Comparison of ENCODE assay signal across 15 mouse cellular contexts in the genomic region with DNA sequence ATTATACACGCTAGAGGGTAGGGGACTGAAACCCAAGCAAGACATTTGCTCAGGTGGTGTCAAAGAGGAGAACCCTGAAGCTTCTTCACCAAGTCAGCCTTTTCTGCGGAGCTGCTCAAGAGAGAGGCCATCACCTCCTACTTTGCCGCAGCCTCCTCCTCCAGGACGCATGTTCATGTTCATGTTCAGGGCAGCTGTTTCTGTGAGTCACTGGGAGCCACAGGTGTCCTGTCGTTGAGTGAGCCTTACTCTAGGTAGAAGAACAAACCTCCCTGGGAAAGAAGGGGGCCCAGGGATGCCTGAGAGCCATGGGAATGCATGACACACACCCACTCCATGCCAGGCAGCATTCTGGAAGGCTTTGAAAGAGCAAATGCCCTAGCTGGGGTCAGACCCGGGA.
"Had no signal": no experiment of that assay in that cellular context is flagged by ENCODE, and none has a peak within 500 bp of the region (broad histone marks: within the 10 kb centered on the region; RNA-seq: fewer than 3 reads in every experiment).

No protein-coding gene starts in this region.

- H3K4me2 ChIP-seq: liver, embryonic 11.5 days; liver, embryonic 13.5 days; liver, embryonic 15.5 days; lung, embryonic 15.5 days; midbrain, embryonic 12.5 days; neural tube, embryonic 12.5 days; stomach, embryonic 15.5 days had no signal

- H3K4me1 ChIP-seq: neural tube, embryonic 12.5 days had no signal

- DNase-seq: liver, embryonic 13.5 days; liver, postnatal 0 days; lung, adult 2 months; lung, postnatal 10 days; lung, postnatal 4 days; midbrain, embryonic 14.5 days; right cerebral cortex, postnatal 14 days had no signal

- H3K27me3 ChIP-seq: liver, embryonic 13.5 days; liver, embryonic 15.5 days; lung, embryonic 15.5 days; midbrain, embryonic 12.5 days; neural tube, embryonic 12.5 days; stomach, embryonic 15.5 days had no signal

- H3K36me3 ChIP-seq: liver, embryonic 13.5 days; liver, embryonic 15.5 days; lung, embryonic 15.5 days; midbrain, embryonic 10.5 days; midbrain, embryonic 12.5 days; neural tube, embryonic 12.5 days; stomach, embryonic 15.5 days had no signal

- H3K27ac ChIP-seq: liver, embryonic 13.5 days; liver, embryonic 15.5 days; lung, embryonic 15.5 days; midbrain, embryonic 10.5 days; midbrain, embryonic 12.5 days; neural tube, embryonic 12.5 days; stomach, embryonic 15.5 days; stomach, postnatal 0 days had no signal

- H3K4me3 ChIP-seq: liver, embryonic 13.5 days; liver, embryonic 15.5 days; lung, embryonic 15.5 days; midbrain, embryonic 10.5 days; midbrain, embryonic 12.5 days; neural tube, embryonic 12.5 days; stomach, embryonic 15.5 days had no signal
